Mouse (Mus musculus) kidney, postnatal 0 days (tissue): ENCODE measurements around the gene Mgat4d. TPM values are rescaled to one million over a fixed set of nuclear protein-coding genes. Genes with fewer than 3 reads are reported as not detected.
A peak's percentile ranks its signal among the peaks of the same experiment; 100 is the strongest.

Experiments used
- ATAC-seq: fragments of 200-750 bp; cut with Nextera tagmentation; replicated peaks from 2 replicates; pipeline ENCODE4 v1.8.0; 2017; ENCODE audit warnings: low read depth, moderate number of reproducible peaks, moderate TSS enrichment, moderate library complexity; ENCODE audit not compliant: low FRiP score
- DNase-seq: peaks from one replicate; pipeline ENCODE4 v3.0.0-alpha.2; 2016; ENCODE audit warnings: low spot score
- H3K27ac ChIP-seq: fragments of 300-500 bp; sonication (generic); 2 replicates; pipeline ENCODE4 v1.5.1; 2014; ENCODE audit warnings: mild to moderate bottlenecking
- H3K27me3 ChIP-seq: fragments of 300-500 bp; sonication (generic); 2 replicates; pipeline ENCODE4 v1.6.1; 2014; ENCODE audit warnings: low read length, mixed read lengths; ENCODE audit not compliant: insufficient read depth
- H3K36me3 ChIP-seq: fragments of 300-500 bp; sonication (generic); 2 replicates; pipeline ENCODE4 v1.6.1; 2014; ENCODE audit warnings: low read length, mixed read lengths; ENCODE audit not compliant: insufficient read depth
- H3K4me1 ChIP-seq: fragments of 300-500 bp; sonication (generic); replicated peaks from 2 replicates; pipeline ENCODE4 v1.6.1; 2014; ENCODE audit warnings: antibody characterized with exemption, low read length, mixed read lengths; ENCODE audit not compliant: insufficient read depth
- H3K4me2 ChIP-seq: fragments of 300-500 bp; sonication (generic); 2 replicates; pipeline ENCODE4 v1.6.1; 2014; ENCODE audit warnings: mild to moderate bottlenecking, low read length, moderate library complexity, mixed read lengths
- H3K4me3 ChIP-seq: fragments of 300-500 bp; sonication (generic); replicated peaks from 2 replicates; pipeline ENCODE4 v1.5.1; 2014; ENCODE audit warnings: low read depth, low read length
- H3K9ac ChIP-seq: fragments of 300-500 bp; sonication (generic); 2 replicates; pipeline ENCODE4 v1.6.1; 2014; ENCODE audit warnings: low read depth, low read length
- H3K9me3 ChIP-seq: fragments of 300-500 bp; sonication (generic); replicated peaks from 2 replicates; pipeline ENCODE4 v1.6.1; 2016; ENCODE audit warnings: low read length, inconsistent platforms, mixed read lengths
- CTCF ChIP-seq: IDR thresholded peaks from 2 replicates; pipeline ENCODE4 v1.5.1; 2016; ENCODE audit warnings: antibody characterized with exemption, low read depth, mild to moderate bottlenecking, moderate library complexity
- WGBS: fragments of 180-500 bp; shearing (Covaris S2); extraction: QIAGEN DNeasy Blood & Tissue Kit; methylation state at CpG from one replicate; pipeline ENCODE4 v1.1.7; 2014; 5-methylcytosine and 5-hydroxymethylcytosine counted together
- polyA plus RNA-seq: library from polyadenylated mRNA; unstranded; fragments of >200 nt; fragmentation: Nextera tagmentation; extraction: Ambion mirVana; gene quantifications from 2 replicates; pipeline ENCODE4 v1.2.1, GENCODE M21; 2015

Gene Mgat4d
- polyA plus RNA-seq, 1 experiment from 2014 or later = not detected

GRCm38 (mm10) chr8:83382850-83383249 is 34.6 kb downstream of the Mgat4d start:
- WGBS = 25% methylated on average over 2 of the region's 2 CpGs
- Histone ChIP-seq H3K4me2 (no peak overlapping the region), H3K4me3 (no peak overlapping the region), H3K27ac (no peak overlapping the region), H3K36me3 (no peaks in the 10 kb centered on the region), H3K9me3 (no peaks in the 10 kb centered on the region), H3K27me3 (no peaks in the 10 kb centered on the region), H3K9ac (no peak overlapping the region), H3K4me1 (no peaks in the 10 kb centered on the region)
- DNase-seq (no peak), ATAC-seq (no peak)
- TF ChIP-seq CTCF = no peak

- peak within 1 kb of the TSS; percentile 59 for H3K4me2 ChIP-seq
- 4% methylated on average over 41 of the region's 41 CpGs for WGBS
- DNase-seq (peak; percentile 64), ATAC-seq (no peak; the same call in 1 of the 2 replicates)
- no peak for TF ChIP-seq CTCF
- no peaks in the 10 kb centered on the region for H3K4me1 ChIP-seq
- peaks cover 12% of the 10 kb centered on the region for H3K27me3 ChIP-seq
- no peaks in the 10 kb centered on the region for H3K9me3 ChIP-seq
- H3K36me3 ChIP-seq = no peaks in the 10 kb centered on the region
- H3K27ac ChIP-seq = no peak within 1 kb of the TSS
- H3K9ac ChIP-seq = no peak within 1 kb of the TSS
- peak within 1 kb of the TSS; percentile 29 for H3K4me3 ChIP-seq
These were observed 41.2 kb downstream of the Mgat4d start, which contains the start of gene Clgn for GRCm38 (mm10) chr8:83389316-83390005. Clgn (plus strand) TSS chr8:83389867.

- Histone ChIP-seq H3K9me3 (no peaks in the 10 kb centered on the region), H3K27ac (no peak overlapping the region), H3K4me2 (peak overlapping the region; percentile 59), H3K36me3 (no peaks in the 10 kb centered on the region), H3K4me3 (peak overlapping the region; percentile 29), H3K9ac (no peak overlapping the region), H3K4me1 (no peaks in the 10 kb centered on the region), H3K27me3 (peaks cover 12% of the 10 kb centered on the region)
- no peak for DNase-seq
- 10% methylated on average over 14 of the region's 14 CpGs for WGBS
- ATAC-seq = no peak
- TF ChIP-seq CTCF = no peak
These were observed 41.9 kb downstream of the Mgat4d start for GRCm38 (mm10) chr8:83390006-83390701.

- Histone ChIP-seq H3K27me3 (peaks cover 12% of the 10 kb centered on the region), H3K36me3 (no peaks in the 10 kb centered on the region), H3K9ac (no peak overlapping the region), H3K27ac (no peak overlapping the region), H3K4me1 (no peaks in the 10 kb centered on the region), H3K4me2 (no peak overlapping the region), H3K4me3 (no peak overlapping the region), H3K9me3 (no peaks in the 10 kb centered on the region)
- TF ChIP-seq CTCF = no peak
- DNase-seq = no peak
- WGBS = 75% methylated on average over 1 of the region's 1 CpGs
- ATAC-seq = no peak
These were observed 44.2 kb downstream of the Mgat4d start for GRCm38 (mm10) chr8:83392521-83392920.

GRCm38 (mm10) chr8:83394325-83394724 is 46.1 kb downstream of the Mgat4d start:
- Histone ChIP-seq H3K36me3 (no peaks in the 10 kb centered on the region), H3K9ac (no peak overlapping the region)

GRCm38 (mm10) chr8:83396680-83397079 is 48.4 kb downstream of the Mgat4d start:
- Histone ChIP-seq H3K4me2 (no peak overlapping the region), H3K9me3 (no peaks in the 10 kb centered on the region), H3K9ac (no peak overlapping the region), H3K4me3 (no peak overlapping the region), H3K36me3 (no peaks in the 10 kb centered on the region), H3K27me3 (no peaks in the 10 kb centered on the region), H3K27ac (no peak overlapping the region), H3K4me1 (no peaks in the 10 kb centered on the region)
- DNase-seq (no peak), ATAC-seq (no peak)
- WGBS = 81% methylated on average over 6 of the region's 6 CpGs
- no peak for TF ChIP-seq CTCF

More at GRCm38 (mm10) chr8:83394325-83394724, 46.1 kb downstream of the Mgat4d start:
- 91% methylated on average over 5 of the region's 5 CpGs for WGBS
- no peak for TF ChIP-seq CTCF
- Histone ChIP-seq H3K27ac (no peak overlapping the region), H3K9me3 (no peaks in the 10 kb centered on the region), H3K4me1 (no peaks in the 10 kb centered on the region), H3K4me3 (no peak overlapping the region), H3K27me3 (peaks cover 12% of the 10 kb centered on the region), H3K4me2 (no peak overlapping the region)
- DNase-seq = no peak
- no peak for ATAC-seq
